15 mouse cellular contexts compared by ENCODE assay signal in the genomic region with DNA sequence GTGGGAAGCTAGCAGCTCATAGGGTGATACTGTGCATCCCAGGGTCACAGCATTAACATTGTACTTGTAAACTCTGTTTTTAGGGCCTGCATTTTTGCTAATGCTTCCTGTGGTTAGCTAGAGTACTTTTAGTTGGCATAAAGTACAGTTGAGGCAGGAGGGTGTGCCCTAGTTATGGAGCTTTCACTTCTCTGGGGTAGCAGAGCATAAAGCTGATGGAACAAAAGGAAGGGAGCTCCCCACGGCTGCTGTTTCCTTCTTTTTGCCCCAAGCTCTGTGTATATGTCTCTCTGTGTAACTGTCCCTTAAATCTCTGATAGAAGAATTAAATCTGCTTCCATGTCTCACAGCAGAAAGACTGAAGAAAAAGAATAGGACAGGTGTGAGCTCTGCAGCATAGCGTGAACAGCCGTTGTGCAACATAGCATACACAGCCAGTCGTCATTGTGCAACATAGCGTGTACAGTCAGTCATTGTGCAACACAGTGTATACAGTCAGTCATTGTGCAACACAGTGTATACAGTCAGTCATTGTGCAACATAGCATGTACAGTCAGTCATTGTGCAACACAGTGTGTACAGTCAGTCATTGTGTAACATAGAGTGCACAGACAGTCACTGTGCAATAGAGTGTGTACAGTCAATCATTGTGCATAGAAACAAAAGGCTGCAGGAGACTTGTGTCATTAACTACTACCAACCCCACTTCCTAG. TPM values are rescaled to one million over a fixed set of nuclear protein-coding genes. Genes with fewer than 3 reads are reported as not detected.
DNase-seq lines count a peak whose midpoint lies in the region; ATAC-seq and TF ChIP-seq lines count a peak whose summit lies in the region.
"Had no signal": no experiment of that assay in that cellular context is flagged by ENCODE, and none has a peak within 500 bp of the region (broad histone marks: within the 10 kb centered on the region; RNA-seq: fewer than 3 reads in every experiment).

No protein-coding gene starts in this region.

- no peaks in the 10 kb centered on the region for H3K27me3 ChIP-seq in kidney, embryonic 16.5 days (ENCODE audit: insufficient read depth, low read length)
- H3K27me3 ChIP-seq in G1E (ENCODE audit: insufficient read depth, low read length) = no peaks in the 10 kb centered on the region
- H3K27me3 ChIP-seq in megakaryocyte, embryonic 14.5 days (replicated peaks) = no peaks in the 10 kb centered on the region
- no peaks in the 10 kb centered on the region for H3K27me3 ChIP-seq in thymus, adult 2 months (ENCODE audit: control insufficient read depth, insufficient read depth, low read length)
- H3K27me3 ChIP-seq: embryonic facial prominence, embryonic 15.5 days; limb, embryonic 12.5 days had no signal

- H3K9ac ChIP-seq in kidney, embryonic 16.5 days (replicated peaks; ENCODE audit: low read length) = no peak overlapping the region
- H3K9ac ChIP-seq: embryonic facial prominence, embryonic 15.5 days; limb, embryonic 12.5 days had no signal

- WGBS in kidney, embryonic 16.5 days = 93% methylated on average over 5 of the region's 5 CpGs
- WGBS in thymus, adult 2 months = 91% methylated on average over 5 of the region's 5 CpGs

- 0 out of 2 replicates have a peak, but pooled peaks have one; percentile 51 for ATAC-seq in kidney, embryonic 16.5 days (ENCODE audit: low FRiP score, low TSS enrichment)
- ATAC-seq in G1E (ENCODE audit: extremely low read depth, insufficient number of reproducible peaks, low FRiP score, poor library complexity, severe bottlenecking) = peak; percentile 19; the same call in 1 of the 2 replicates

- no peak for DNase-seq in kidney, postnatal 36 days
- DNase-seq in G1E (ENCODE audit: low spot score) = no peak
- DNase-seq in fat pad, adult 2 months (ENCODE audit: extremely low read depth, low read depth, low spot score) = peak; percentile 19
- no peak for DNase-seq in thymus, postnatal 10 days (ENCODE audit: low spot score in 2 of 2)
- DNase-seq in thymus, adult 2 months = no peak
- no peak for DNase-seq in left cerebral cortex, adult 2 months (ENCODE audit: extremely low spot score in 1 of 2, low spot score in 2 of 2)
- DNase-seq: adrenal gland, postnatal 25 days; cerebellum, adult 9-11 months; gastrocnemius, postnatal 10 days; kidney, postnatal 14 days; thymus, postnatal 25 days had no signal

- no peak for TF ChIP-seq POLR2A in thymus, adult 2 months (IDR thresholded peaks at IDR 0.05; ENCODE audit: control insufficient read depth, extremely low read depth, insufficient read depth, low read length, poor library complexity)

- H3K4me3 ChIP-seq in kidney, embryonic 16.5 days (ENCODE audit: low read length) = no peak overlapping the region
- no peak overlapping the region for H3K4me3 ChIP-seq in G1E (ENCODE audit: low read depth, low read length)
- peak overlapping the region; percentile 68 for H3K4me3 ChIP-seq in megakaryocyte, embryonic 14.5 days (replicated peaks)
- no peak overlapping the region for H3K4me3 ChIP-seq in thymus, adult 2 months (ENCODE audit: control insufficient read depth, insufficient read depth, low read length)
- no peak overlapping the region for H3K4me3 ChIP-seq in left cerebral cortex, adult 2 months
- H3K4me3 ChIP-seq: embryonic facial prominence, embryonic 15.5 days; limb, embryonic 12.5 days had no signal

- intact Hi-C loops in left cerebral cortex, adult 2 months (cut with DNase I) = no loop called here

- H3K9me3 ChIP-seq in kidney, embryonic 16.5 days (ENCODE audit: low read length) = no peaks in the 10 kb centered on the region
- H3K9me3 ChIP-seq in G1E (replicated peaks) = no peaks in the 10 kb centered on the region
- no peaks in the 10 kb centered on the region for H3K9me3 ChIP-seq in megakaryocyte, embryonic 14.5 days
- H3K9me3 ChIP-seq: embryonic facial prominence, embryonic 15.5 days; limb, embryonic 12.5 days had no signal

- TF ChIP-seq CTCF in G1E (IDR thresholded peaks at IDR 0.05; ENCODE audit: low read depth, low read length) = no peak
- no peak for TF ChIP-seq CTCF in thymus, adult 2 months (IDR thresholded peaks at IDR 0.05; ENCODE audit: borderline replicate concordance, control insufficient read depth, extremely low read depth, insufficient read depth, low read length, poor library complexity)
- no peak for TF ChIP-seq CTCF in left cerebral cortex, adult 2 months (IDR thresholded peaks at IDR 0.05)

- H3K4me1 ChIP-seq in kidney, embryonic 16.5 days (ENCODE audit: insufficient read depth, low read length) = no peaks in the 10 kb centered on the region
- H3K4me1 ChIP-seq in G1E (ENCODE audit: insufficient read depth, low read depth, low read length) = no peaks in the 10 kb centered on the region
- peaks cover 8% of the 10 kb centered on the region for H3K4me1 ChIP-seq in megakaryocyte, embryonic 14.5 days
- H3K4me1 ChIP-seq in thymus, adult 2 months (replicated peaks; ENCODE audit: control insufficient read depth, insufficient read depth, low read length) = no peaks in the 10 kb centered on the region
- H3K4me1 ChIP-seq: embryonic facial prominence, embryonic 15.5 days; limb, embryonic 12.5 days had no signal

- H3K27ac ChIP-seq in kidney, embryonic 16.5 days (ENCODE audit: low read length) = no peak overlapping the region
- no peak overlapping the region for H3K27ac ChIP-seq in thymus, adult 2 months (ENCODE audit: control insufficient read depth, insufficient read depth, low read length)
- H3K27ac ChIP-seq in left cerebral cortex, adult 2 months = no peak overlapping the region
- H3K27ac ChIP-seq: embryonic facial prominence, embryonic 15.5 days; limb, embryonic 12.5 days had no signal

- H3K36me3 ChIP-seq in kidney, embryonic 16.5 days (ENCODE audit: insufficient read depth, low read length) = peaks cover 12% of the 10 kb centered on the region
- peaks cover 60% of the 10 kb centered on the region for H3K36me3 ChIP-seq in G1E (replicated peaks)
- peaks cover 71% of the 10 kb centered on the region for H3K36me3 ChIP-seq in megakaryocyte, embryonic 14.5 days (replicated peaks; ENCODE audit: low read length)
- peaks cover 16% of the 10 kb centered on the region for H3K36me3 ChIP-seq in thymus, adult 2 months (ENCODE audit: control insufficient read depth, insufficient read depth, low read length)

- H3K4me2 ChIP-seq in kidney, embryonic 16.5 days (replicated peaks; ENCODE audit: low read depth, low read length) = no peak overlapping the region
- H3K4me2 ChIP-seq: embryonic facial prominence, embryonic 15.5 days; limb, embryonic 12.5 days had no signal

RNA-seq across cellular contexts. Expression of a gene that starts 25.5 kb away (rescaled TPM):
- 52.9 and 56.9 TPM in 2 replicates for polyA plus RNA-seq in kidney, embryonic 16.5 days (2015; fragmentation: Nextera tagmentation; extraction: Ambion mirVana)
- 78.3 and 105 TPM in 2 replicates for total RNA-seq in G1E (2014; fragmentation: Nextera tagmentation)
- 56.9 and 60.4 TPM in 2 replicates for total RNA-seq in G1E (2017)
- 33.0 TPM in 2 replicates for polyA plus RNA-seq in G1E (2012)
- 3.6 and 11.4 TPM in 2 replicates for polyA plus RNA-seq in megakaryocyte, embryonic 14.5 days (2012; ENCODE audit: insufficient read depth, low replicate concordance)
- polyA plus RNA-seq in thymus, adult 2 months (2012; rRNA removed) = 8.3 and 9.8 TPM in 2 replicates
- total RNA-seq in left cerebral cortex, adult 2 months (2021) = 10 to 100 TPM; 26.6 to 27.7 TPM

RNA-seq across cellular contexts. Expression of a gene that starts 25.5 kb away (rescaled TPM):
- polyA plus RNA-seq in kidney, embryonic 16.5 days (2015; fragmentation: Nextera tagmentation; extraction: Ambion mirVana) = 231 and 275 TPM in 2 replicates
- 399 and 426 TPM in 2 replicates for total RNA-seq in G1E (2014; fragmentation: Nextera tagmentation)
- total RNA-seq in G1E (2017) = 220 and 239 TPM in 2 replicates
- 87.1 and 90.8 TPM in 2 replicates for polyA plus RNA-seq in G1E (2012)
- polyA plus RNA-seq in megakaryocyte, embryonic 14.5 days (2012; ENCODE audit: insufficient read depth, low replicate concordance) = 63.2 and 75.3 TPM in 2 replicates
- 614 and 619 TPM in 2 replicates for polyA plus RNA-seq in thymus, adult 2 months (2012; rRNA removed)
- total RNA-seq in left cerebral cortex, adult 2 months (2021) = 100 to 1,000 TPM; 181 to 183 TPM
